Mouse (Mus musculus): ENCODE data around the gene 2610001J05Rik. TPM values are rescaled to one million over a fixed set of nuclear protein-coding genes. Genes with fewer than 3 reads are reported as not detected.

The 2610001J05Rik gene
- total RNA-seq, 2 experiments from 2014 or later: 30.0 to 33.2 TPM

DNA sequence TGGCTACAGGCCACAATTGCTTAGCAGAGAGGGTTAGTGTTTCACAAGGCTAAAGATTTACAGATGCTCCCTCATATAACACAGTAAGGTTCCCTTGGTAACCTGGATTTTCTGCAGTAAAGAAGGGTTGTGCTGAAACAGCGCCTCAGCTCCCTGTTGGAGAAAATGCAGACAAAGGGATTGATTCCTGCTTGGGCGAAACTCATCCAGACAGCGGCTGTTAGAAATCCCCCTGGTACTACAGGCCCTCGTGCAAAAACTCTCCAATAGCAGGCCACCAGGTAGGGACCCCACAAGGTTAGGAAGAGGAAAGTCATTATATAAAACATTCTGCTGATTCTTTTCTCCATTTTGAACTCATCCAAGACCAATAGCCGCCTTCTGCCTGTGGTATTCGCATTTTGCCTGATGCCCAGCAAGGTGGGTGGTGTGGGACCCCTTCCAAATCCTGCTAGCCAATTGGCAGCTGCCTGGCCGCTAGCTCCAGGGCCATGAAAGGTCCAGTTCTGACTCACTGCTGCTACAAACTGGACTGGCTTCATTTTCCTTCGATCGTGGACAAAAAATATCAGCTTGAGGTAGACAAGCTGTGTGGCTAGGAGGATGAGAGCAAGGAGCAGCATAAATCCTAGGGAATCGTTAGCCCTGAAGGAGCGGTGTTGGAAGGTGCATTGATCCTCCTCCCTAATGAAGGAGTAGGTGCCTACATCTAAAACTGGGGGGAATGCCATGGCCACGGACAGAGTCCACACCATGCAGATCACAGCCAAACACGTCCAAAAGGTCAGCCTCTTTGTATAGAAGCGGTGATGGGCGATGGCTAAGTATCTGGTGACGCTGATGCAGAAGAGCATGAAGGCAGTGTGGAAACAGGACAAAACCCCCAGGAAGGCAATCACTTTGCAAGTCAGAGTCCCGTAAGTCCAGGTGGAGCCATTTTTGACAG, 35.3 kb downstream of the 2610001J05Rik start:
- DNase-seq: peak; percentile 17

DNA sequence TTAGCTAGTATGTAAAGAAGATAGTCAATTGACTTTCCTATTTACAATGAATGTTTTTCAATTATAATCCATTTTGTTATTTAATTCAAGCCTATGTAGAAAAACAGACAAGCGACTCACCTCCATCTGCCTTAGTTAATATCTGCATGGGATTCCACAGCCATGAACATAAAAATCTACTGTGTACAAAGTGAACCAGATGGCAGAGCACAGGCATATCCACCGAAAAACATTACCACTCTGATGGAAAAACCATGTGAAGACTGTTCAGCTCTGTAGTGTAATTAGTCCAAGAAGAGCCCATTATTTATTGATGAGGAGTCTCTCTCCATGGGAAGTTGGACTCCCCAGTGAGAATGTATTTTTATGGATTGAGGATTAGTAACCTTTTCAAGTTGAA, 38.5 kb downstream of the 2610001J05Rik start:
- no peak for DNase-seq

- no peak for DNase-seq
These were observed 42.4 kb downstream of the 2610001J05Rik start for GRCm38 (mm10) chr6:13828877-13829276.

Other genes with a start within 250 kb of the 2610001J05Rik start
- 1 to 10 TPM; 8.0 to 8.9 TPM for gene Bmt2, start 193.6 kb downstream of the 2610001J05Rik start, total RNA-seq (2021)
- gene Gpr85, start 31.6 kb downstream of the 2610001J05Rik start, total RNA-seq (2021): 1 to 10 TPM; 1.0 to 1.2 TPM

All from gastrocnemius, postnatal 10 days (tissue).